Mouse (Mus musculus) spleen, postnatal 10 days (tissue): ENCODE results near the gene Gm5662.
"Not testable (repeated sequence)": the region's sequence is repeated elsewhere in the genome, so short reads cannot be mapped to it uniquely, and the experiment has no call there.

Source experiments
- DNase-seq, 2 experiments: peaks; one replicate each; pipeline ENCODE4 v3.0.0; 2021 to 2022; ENCODE audit warnings: low spot score in 2 of 2

Gm5662 gene

DNA sequence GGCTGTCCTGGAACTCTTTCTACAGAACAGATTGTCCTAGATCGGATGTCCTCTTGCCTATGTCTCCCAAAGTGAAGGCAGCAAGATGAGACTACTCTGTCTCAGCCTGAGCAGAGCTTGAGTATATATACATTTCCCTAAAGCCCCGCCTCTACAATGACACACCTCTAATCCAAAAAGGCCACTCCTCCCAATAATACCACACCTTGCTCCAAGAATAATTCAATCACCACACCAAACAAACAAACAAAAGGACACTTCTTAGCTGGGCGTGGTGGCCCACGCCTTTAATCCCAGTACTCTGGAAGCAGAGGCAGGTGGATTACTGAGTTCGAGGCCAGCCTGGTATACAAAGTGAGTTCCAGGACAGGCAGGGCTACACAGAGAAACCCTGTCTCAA, at the start of gene Gm5662:
Gene Gm5662 (minus strand): TSS at position 101 of the 400 bp plus-strand sequence.
- not testable (repeated sequence) for DNase-seq

GRCm38 (mm10) chr12:88323926-88324325, 49.6 kb upstream of the Gm5662 start, which contains the start of gene Gm5039:
Gene Gm5039 (minus strand): TSS chr12:88324026.
- DNase-seq = not testable (repeated sequence)

- DNase-seq = no peak
Measured at GRCm38 (mm10) chr12:88314556-88314955, 40.3 kb upstream of the Gm5662 start.

- not testable (repeated sequence) for DNase-seq
Measured at GRCm38 (mm10) chr12:88297171-88297570, 22.9 kb upstream of the Gm5662 start.

- DNase-seq = not testable (repeated sequence)
Measured at GRCm38 (mm10) chr12:88293082-88293481, 18.8 kb upstream of the Gm5662 start.

- DNase-seq = not testable (repeated sequence)
Measured at GRCm38 (mm10) chr12:88285224-88285623, 10.9 kb upstream of the Gm5662 start.

GRCm38 (mm10) chr12:88257241-88257640, 17.1 kb downstream of the Gm5662 start:
- DNase-seq = no peak

- not testable (repeated sequence) for DNase-seq
Measured at GRCm38 (mm10) chr12:88255917-88256316, 18.4 kb downstream of the Gm5662 start.

GRCm38 (mm10) chr12:88250000-88250399, 24.3 kb downstream of the Gm5662 start, which contains the start of gene Gm8332:
Gene Gm8332 (minus strand): TSS chr12:88250100.
- not testable (repeated sequence) for DNase-seq

DNA sequence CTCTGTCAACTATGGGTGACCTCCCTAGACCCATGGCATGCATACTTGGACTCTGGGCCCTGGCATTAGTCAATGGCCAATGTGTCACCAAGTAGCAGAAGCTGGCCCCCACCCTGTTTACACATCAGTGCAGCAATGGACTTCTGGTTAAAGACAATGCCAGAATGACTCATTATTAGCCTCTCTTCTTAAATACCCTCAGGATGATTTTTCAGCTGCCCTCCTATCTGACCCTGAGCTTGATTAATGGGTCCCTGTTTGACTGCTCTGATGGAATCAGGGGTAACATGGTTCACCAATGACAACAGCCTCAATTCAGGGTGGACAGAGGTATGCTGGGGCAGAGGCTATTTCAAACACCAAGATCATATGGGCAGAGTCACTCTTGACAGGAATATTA, 28.5 kb downstream of the Gm5662 start:
- DNase-seq = not testable (repeated sequence)

- DNase-seq = not testable (repeated sequence)
Measured at GRCm38 (mm10) chr12:88242940-88243339, 31.4 kb downstream of the Gm5662 start.
